Mouse (Mus musculus) right cerebral cortex, postnatal 14 days (tissue): ENCODE results near the gene Pfn1.

Source experiments
- DNase-seq: peaks from one replicate; pipeline ENCODE4 v3.0.0; 2022

The Pfn1 gene

DNA sequence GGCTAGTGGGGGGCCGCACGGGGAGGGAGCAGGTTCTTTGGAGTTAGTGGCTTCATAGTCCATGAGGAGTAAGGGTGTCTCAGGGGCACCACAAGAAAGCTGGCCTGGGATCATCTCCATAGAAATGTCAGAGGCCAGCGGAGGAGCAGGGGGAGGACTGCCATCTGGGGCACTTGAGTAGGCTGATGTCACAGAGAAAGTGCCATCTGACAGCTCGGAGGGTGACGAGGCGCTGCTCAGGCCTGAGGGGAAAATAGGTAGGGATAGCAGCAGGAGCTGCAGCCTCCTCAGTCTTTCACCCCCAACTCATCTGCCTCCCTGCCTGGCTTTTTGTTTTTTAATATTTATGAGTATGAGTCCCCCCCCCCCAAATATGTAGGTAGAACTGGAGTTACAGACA lies 19.6 kb upstream of the Pfn1 start:
- no peak for DNase-seq

DNA sequence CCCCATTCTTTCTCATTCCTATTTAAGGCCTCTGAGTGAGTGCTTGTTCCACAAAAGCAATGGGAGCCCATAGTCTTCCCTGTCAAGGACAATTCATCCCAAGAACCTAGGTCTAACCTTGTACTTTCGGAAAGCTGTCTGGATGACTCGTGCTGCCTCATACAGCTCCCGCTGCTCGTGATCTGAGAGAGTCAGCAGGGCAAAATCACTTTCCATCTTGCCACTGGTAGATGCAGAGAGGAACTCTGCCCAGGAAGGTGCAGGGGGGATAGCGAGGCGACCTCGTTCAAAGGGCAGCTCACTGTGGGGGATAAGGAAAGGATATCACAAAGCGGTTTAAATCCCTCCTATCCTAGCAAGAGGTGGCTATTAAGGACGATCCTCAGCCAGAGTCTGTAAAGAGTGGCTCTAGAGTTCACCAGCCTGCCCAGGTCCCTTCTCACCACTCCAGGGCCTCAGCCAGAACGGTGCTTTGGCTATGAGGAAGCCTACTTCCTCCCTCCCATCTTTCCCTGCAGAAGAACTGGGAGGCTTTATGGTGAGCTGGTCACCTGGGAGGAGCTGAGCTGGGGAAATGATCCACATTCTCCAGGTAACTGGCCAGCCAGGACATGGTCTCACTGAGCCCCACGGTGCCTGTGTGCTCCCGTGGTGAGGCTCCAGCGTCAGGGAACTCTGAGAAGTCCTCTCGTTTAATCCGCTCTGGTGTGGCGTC lies 17.0 kb upstream of the Pfn1 start:
- no peak for DNase-seq

DNA sequence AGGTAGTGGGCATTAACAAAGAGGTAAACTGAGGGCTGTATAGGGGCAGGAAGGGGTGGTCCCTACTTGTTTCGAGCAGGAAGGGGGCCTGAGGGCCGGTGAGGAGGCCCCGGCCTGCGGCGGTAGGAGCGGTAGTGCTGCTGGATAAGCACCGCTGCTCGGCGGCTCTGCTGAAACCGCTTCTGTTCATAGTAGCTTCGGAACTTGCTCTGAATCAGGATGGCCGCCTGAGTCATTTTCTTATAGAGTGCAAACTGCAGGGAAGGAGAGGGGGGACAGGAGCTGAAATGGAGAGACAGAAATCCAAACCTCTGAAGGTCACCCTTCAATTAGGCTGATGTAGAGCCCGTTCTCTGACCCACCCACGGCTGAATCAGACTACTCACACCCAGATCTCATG lies 16.0 kb upstream of the Pfn1 start:
- no peak for DNase-seq

DNA sequence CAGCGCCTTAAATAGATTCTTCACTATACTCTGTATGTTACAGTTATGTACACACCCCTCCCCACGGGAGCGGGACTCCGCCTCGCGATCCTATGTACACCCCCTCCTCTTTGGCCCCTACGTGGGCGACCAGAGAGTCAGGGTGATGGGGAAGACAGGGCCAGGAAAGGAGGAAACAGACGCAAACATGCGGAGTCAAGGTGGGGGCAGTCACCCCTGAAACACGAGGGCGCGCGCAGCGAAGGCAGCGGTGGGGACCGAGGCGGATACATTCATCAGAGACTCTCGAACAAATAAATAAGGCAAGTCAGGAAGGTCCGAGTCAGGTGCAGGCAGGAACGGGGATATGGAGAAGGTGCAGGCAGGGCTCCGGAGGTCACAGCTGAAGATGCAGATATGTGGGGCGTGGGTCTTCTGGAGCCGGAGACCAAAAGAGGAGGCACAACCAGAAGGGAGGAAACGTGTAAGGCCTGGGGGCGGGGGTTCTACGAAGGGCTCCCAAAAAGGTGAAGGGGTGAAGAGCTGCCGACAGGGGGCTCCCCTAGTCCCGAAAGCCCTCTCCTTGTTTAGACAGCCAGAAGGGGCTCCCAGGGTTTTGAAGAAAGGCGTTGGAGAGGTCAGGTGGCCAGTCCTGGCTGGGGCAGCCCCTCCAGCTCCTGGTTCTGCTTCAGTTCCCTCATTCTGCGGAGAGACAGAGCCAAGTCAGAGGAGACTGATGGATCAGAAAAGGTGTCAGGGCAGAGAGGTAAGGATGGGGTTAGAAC lies 15.3 kb upstream of the Pfn1 start:
- DNase-seq = peak; percentile 72

DNA sequence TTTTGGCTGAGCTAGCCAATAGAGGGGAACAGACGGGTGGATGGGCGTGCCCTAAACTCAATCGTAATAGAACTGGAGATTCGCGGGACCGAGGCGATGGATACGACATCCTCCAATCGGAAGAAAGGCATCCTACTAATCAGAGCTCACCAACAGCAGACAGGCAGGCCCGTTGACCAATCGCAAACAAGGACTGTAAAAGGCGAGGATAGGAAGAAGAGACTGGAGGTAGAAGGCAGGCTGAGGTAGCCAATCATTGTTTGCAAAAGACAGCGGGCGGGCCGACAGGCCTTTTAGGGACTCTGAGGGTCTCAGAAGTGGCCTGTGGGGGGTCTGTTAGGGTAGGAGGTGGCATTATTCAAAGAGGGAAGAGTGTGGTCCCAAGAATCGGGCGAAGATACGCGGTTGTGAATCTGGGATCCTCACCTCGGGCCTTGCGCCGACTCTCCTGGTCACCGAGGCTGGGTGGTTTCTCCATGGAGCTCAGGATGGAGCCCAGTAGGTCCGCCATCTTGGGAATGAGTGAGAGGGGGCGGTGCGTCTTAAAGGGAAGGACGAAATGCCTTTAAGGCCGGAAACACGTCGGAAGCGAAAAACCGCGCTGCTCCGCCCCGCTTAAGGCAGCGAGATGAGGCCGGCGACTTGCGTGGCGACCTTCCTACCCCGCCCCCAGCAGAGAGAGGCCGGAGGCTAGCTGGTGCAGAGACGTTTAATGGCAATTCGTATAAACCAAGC lies 14.5 kb upstream of the Pfn1 start, which contains the start of gene Spag7:
Spag7 (minus strand) TSS at position 646 of the 735 bp plus-strand sequence.
- peak; percentile 96 for DNase-seq

DNA sequence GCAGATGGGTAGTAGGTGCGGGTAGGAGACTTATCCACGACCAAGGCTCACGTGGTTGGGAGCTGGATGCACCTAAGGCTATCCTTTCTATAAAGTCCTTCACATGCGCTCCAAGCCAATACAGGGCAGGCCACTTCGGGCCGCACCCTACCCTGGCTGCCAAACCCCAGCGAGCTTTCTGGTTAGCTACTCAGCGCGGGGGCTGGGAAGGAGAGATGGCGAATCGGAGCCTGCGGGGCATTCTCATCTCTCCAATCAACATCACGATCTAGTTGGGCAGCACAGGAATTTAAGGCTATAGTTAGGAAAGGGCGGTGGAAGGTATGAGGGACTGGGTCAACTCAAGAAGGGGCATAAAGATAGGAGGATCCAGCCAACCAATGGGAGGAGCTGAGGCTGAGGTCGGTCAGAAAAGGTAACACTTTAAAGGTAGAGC lies 13.9 kb upstream of the Pfn1 start:
- DNase-seq = peak; percentile 77

DNA sequence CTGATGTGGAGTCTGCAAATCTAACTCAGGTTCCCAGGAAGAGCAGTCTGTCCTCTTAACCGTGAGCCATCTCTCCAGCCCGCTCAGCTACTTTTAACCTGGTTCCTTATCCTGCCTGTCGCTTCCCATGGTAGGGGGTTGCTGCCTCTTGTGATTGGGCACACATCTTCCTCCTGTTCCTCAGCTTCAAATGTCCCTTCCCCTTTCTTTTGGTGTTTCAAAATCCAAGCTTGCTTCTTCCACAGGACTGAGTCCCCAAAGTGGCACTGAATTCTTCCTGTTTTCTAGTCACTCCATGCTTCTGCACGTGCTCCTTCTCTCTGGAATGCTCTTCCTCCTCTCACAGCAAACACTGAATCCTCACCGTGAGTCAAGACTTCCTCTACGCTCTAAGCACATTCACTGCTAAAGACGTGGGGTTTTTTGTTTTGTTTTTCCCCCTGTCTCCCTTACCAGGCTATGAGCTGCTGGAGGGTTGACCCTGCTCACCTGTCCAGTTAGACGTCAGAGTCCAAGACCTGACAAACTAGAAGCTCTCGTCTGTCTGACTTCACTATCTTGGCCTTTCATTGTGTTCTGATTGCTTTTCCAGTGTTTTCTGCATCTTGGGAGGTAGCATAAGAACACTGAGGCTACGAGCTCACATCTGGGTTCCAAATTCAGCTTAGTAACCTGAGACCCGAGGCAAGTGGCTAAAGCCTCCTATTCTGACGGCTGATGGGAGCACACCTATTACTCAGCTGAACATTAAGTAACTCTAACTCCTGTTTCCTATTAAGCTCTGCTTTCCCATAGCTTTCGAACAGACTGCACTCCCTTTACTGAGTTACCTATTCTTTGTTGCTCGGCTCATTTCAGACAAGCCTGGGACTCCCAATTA lies 13.1 kb upstream of the Pfn1 start:
- no peak for DNase-seq

DNA sequence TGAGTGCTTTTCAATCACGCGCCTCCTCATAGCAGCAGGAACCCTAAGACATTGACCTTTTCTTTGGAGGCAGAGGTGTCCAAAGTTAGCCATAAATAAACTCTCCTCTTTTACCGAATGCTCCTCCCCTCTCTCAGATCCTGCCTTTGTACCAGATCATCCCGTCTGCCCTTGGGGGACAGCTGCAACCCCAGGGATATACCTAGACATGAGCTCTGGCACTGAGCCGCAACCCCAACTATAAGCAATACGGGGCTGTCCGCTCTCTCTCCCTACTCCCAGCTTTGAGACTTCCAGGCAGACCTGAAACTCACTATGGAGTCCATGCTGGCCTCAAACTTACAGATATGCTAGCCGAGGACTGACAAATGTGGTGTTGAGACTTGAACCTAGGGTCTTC lies 12.2 kb upstream of the Pfn1 start:
- no peak for DNase-seq

DNA sequence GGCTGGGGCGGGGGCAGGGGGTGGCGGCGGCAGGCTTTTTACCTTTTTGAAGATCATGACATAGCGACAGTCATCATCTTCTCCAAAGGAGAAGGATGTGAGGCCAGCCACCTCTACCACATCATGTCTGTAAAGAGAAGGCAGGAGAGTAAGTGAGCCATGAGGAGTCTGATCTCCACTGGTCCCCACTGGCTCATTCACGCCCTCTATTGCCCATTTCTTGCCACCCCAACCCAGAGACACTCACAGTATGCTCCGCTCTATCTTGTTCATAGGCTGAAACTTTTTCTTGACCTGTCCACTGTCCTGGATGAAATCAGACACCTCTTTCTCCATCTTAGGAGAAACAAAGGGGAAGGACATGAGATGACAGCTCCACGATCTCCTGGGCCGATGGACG lies 10.3 kb upstream of the Pfn1 start:
- DNase-seq = no peak

DNA sequence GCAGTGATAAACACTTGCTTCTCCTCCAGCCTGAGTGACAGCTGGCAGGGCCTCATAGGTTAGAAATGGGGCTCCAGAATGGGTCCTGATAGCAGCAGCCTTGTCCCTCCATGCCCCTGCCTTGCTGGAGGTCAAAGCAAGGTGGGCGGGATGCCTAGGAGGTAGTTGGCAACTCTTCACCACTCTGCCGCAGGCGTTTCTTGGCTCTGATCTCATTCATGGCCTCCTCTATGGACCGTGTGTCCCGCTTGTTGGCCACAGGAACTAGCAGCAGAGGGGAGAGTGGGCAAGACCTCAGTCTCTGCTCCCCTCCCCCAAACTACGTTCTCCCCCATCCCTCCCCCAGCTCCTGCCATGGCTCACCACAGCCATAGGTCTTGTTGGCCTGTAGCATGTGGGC lies 9.5 kb upstream of the Pfn1 start:
- no peak for DNase-seq

DNA sequence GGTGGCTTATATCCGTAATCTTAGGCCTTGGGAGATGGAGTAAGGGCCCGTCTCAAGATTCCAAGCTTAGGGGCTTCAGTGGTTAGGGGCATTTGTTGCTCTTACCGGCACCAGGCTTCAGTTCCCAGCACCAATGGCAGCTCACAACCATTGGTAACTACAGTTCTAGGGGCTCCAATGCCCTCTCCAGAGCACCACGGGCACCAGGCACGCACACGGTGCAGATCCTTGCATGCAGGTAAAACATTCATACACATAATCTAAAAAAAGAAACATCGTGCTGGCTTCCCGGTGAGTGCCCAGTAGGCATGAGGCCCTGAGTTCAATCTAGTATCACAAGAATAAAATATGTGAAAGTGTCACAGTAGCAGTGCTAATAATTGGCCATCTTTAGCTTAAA lies 8.7 kb upstream of the Pfn1 start:
- no peak for DNase-seq

DNA sequence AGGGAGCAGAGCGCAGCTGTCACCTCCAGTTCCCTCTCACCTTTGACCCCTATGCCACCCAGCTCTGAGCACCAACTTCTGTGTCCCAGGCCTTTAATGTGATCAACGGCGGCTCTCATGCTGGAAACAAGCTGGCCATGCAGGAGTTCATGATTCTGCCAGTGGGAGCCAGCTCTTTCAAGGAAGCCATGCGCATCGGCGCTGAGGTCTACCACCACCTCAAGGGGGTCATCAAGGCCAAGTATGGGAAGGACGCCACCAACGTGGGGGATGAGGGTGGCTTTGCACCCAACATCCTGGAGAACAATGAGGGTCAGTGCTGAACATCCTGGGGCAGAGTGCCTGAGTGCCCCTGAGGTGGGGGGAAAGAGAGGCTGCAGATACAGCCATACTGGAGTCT lies 6.1 kb upstream of the Pfn1 start:
- no peak for DNase-seq

DNA sequence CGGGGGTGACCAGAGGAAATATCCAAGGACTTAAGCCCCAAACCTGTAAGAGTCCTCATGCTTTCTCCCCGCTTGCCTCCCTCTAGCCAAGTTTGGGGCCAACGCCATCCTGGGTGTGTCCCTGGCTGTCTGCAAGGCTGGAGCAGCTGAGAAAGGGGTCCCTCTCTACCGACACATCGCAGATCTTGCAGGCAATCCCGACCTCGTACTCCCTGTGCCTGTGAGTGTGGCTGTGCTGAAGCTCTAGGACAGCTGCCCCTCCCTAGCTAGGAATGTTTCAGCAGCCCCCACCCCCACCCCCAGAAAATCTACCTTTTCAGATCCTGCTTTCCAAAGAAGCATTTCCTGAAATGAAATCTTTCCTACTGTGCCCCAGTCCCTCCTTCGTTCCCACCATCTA lies 4.5 kb upstream of the Pfn1 start:
- DNase-seq = no peak

DNA sequence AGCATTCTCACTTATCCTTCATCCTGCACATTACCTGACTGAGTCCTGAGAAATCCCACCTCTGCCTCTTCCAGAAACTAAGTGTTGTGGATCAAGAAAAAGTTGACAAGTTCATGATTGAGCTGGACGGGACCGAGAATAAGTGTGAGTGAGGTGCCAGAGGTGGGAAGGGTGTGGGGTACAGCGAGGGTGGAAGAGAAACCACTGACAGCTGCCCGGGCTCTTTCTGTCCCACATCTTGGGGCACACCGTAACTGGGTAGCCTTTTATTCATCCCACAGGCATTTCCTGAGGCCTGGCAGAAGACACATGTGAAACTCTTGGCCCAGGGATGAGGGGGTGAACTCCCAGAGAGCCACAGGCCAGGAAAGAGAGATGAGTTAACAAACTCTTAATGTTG lies 4.1 kb upstream of the Pfn1 start:
- DNase-seq = no peak

DNA sequence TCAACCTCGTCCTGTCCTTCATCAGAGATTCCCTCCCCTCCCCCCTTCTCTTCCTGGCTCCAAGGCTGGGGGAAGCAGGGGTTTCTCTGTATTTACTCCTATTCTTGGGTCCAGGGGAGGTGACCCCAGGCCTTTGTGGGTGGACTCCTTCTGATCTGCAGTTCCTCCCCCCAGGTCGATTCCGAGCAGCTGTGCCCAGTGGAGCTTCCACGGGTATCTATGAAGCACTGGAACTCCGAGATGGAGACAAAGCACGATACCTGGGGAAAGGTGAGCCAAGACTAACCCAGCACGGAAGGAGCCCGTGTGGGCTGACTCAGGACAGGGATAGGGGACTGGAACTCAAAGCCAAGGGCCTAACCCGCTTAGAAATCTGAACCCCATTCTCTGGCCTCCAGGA lies 3.5 kb upstream of the Pfn1 start:
- DNase-seq = no peak

DNA sequence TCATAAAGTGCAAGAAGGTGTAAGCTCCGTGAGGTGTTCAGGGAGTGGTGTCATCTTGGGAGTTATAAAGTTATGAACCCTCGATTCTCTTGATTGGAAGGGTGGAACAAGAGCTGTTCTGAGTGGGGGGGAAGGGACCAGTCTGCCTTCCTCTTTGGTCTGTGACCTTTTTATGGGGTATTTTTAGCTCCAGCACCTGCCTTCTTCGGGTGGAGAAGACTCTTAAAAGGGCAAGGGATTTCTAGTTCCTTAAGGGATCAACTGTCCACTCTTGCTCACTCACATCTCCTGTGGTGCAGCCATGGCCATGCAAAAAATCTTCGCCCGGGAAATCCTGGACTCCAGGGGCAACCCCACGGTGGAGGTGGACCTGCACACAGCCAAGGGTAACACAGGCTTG lies 3.1 kb upstream of the Pfn1 start:
- DNase-seq = no peak

DNA sequence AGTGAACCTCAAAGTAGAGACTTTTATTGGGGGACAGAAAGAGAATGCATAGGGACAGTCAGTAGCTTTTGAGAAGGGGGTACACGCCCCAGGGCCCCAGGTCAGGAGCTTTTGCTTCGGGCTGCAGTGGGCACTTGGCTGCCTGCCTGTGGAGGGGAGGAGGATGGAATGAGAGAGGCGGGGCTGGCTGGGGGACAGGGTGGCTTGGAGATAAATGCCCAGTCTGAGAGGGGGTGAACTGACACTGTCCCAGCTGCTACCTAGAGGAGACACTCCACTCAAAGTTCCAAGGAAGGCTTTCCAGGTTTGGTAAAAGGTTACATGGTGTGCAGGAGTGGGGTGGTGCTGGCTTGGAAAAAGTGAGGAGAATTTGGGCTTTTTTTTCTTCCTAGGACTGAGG lies 2.5 kb upstream of the Pfn1 start, which contains the start of gene Eno3:
Eno3 (plus strand) TSS at position 239 of the 400 bp plus-strand sequence.
- no peak for DNase-seq

DNA sequence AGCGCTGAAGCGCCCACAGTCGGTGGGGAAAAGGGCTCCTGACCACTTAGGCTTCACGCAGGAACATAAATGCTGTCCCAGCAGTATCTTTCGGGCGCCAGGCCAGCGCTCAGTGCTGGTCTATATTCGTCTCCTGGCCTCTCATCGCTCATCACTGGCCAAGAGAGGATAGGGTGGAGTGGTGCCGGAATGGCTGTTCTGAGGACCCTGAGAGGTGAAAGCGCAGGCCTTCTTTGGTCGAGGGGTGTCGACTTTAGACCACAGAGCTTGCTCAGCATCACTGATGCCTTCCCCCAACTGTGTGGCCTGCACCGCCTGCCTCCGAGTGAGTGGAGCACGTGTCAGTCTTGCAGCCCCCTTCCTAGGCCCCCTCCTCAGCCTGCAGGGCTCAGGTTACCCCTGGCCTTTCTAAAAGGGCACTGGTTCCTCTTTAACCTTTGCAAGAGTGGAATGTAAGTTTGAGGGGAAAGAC lies 2.0 kb upstream of the Pfn1 start:
- no peak for DNase-seq

DNA sequence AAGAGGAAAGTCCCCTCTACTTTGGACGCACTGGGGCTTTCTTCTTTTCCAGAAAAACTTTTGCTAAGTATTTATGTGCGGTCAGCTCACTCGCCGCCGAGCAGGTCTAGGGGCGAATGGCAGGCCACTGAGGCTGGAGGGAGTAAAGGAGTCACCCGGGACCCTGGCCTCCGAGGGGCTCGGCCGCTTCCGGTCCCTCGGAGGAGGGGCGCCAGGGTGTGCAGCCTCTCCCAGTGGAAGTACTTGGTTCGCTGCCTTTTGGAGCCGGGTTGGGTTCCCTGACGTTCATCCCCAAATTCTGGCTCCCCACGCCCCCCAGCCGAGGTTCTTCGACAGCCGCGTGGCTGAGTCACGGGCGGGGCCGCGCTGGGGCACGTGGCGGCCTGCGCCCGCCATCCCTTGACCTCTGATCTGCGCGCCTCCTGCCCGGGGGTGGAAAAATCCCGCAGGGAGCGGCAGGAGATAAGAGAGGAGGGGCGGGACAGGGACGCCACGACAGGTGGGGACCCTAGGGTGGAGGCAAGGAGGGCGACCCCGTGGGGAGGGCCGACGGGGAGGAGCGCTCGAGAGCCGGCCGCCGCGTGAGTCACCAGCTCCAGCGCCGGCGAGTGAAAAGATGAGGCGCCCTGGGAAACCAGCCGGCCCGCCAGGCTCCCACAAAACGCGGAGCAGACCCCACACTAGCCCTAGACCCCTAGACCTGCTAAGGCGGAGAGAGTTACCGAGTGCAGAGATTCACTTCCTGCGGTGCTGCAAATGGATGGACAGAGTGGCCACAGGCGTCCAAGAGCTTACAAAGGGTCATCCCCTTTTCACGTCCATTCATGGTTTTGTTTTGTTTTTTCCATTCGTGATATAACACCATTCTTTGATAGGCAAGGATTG lies 1.4 kb upstream of the Pfn1 start:
- no peak for DNase-seq

DNA sequence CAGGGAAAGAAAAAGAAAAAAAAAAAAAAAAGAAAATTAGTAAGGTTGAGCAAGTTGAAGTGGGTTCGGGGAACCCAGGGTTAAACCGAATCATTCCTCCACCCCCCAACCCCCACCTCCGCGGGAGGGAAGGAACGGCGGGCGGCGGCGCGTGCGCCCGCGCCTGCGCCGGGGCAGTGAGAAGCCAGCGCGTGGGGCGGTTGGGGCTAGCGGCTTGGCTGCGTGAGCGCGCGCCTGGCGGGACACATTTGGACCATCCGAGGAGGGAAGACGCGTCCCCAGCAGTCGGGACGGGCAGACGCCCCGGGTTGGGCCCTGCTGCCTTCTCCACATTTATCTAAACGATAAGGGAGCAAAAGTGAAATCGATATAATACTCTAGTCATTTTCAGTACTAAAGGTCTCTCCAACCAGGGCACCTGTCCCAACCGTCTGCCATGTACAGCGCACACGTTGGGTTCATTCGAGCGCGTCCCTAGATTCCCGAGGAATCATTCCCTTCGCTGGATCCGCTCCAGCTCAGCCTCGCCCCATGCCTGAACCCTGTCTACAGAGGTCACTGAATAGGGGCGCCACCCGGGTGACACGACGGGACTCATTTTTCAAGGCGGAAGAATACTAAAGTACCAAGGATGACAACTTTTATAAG lies 603 bp upstream of the Pfn1 start:
- DNase-seq = peak; percentile 78
